Comparison of ENCODE assay signal across 16 mouse cellular contexts in the genomic region with DNA sequence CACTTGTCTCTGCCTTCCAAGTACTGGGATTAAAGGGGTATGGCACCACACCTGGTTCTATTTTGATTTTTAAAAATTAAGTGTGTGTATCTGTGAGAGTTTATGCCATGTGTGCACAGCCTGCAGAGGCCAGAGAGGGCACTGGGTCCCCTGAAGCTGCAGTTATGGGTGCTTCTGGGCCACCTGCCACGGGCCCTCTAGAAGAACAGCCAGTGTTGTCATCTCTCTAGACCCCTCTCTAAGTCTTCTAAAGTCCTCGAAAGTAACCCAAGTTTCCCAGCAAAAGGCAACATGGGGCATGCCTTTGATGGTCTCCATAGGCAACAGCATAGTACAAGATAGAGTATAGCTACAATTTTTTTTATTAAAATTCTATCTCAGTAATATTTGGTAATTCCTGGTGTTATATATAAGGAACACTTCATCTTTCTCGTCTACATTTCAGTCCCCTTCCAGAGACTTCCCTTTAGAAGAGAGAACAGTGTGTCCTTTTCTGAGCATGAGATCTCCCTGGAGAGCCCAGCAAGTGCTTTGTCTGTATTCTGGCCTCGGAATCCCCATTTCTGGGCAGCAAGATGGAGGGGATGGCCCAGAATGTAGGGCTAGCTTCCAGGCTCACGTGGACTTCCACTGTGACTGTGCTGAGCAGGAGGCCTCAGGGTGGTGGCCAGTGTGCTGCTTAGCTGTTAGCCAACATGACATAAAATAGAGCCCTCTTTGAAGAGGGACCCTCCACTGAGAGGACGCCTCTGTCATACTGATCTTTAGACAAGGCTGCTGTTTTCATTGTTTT. TPM values are rescaled to one million over a fixed set of nuclear protein-coding genes. Genes with fewer than 3 reads are reported as not detected.
DNase-seq lines count a peak whose midpoint lies in the region; TF ChIP-seq lines count a peak whose summit lies in the region.
"Had no signal": no experiment of that assay in that cellular context is flagged by ENCODE, and none has a peak within 500 bp of the region (broad histone marks: within the 10 kb centered on the region; RNA-seq: fewer than 3 reads in every experiment).

No protein-coding gene starts in this region.

- no peak overlapping the region for H3K4me3 ChIP-seq in heart, adult 2 months
- H3K4me3 ChIP-seq: forebrain, embryonic 13.5 days; limb, embryonic 10.5 days; neural tube, embryonic 13.5 days; stomach, embryonic 15.5 days had no signal

- no peak overlapping the region for H3K9ac ChIP-seq in heart, adult 2 months (ENCODE audit: low read depth, low read length)
- H3K9ac ChIP-seq: forebrain, embryonic 13.5 days; neural tube, embryonic 13.5 days; stomach, embryonic 15.5 days had no signal

- 0 out of 2 replicates have a peak, but pooled peaks have one; percentile 15 for TF ChIP-seq POLR2A in heart, adult 2 months (IDR thresholded peaks at IDR 0.05; ENCODE audit: insufficient read depth, low read depth, low read length)

- H3K4me1 ChIP-seq in heart, adult 2 months (ENCODE audit: control insufficient read depth, insufficient read depth, low read length), result peaks cover 5% of the 10 kb centered on the region

- peak in 1 of 2 experiments; percentile 62 for DNase-seq in heart, adult 2 months
- no peak for DNase-seq in heart, postnatal 10 days
- peak; percentile 28 for DNase-seq in right cerebral cortex, adult 18-20 months
- no peak for DNase-seq in right cerebral cortex, postnatal 25 days
- DNase-seq in gastrocnemius, postnatal 14 days, result peak; percentile 52
- peak; percentile 89 for DNase-seq in skeletal muscle tissue, adult 2 months (ENCODE audit: low read depth, low spot score)
- no peak for DNase-seq in ovary, adult 18-20 months (ENCODE audit: low spot score)
- DNase-seq: cerebellum, postnatal 14 days; lung, adult 2 months; spleen, adult 18-20 months; thymus, postnatal 25 days had no signal

- no peaks in the 10 kb centered on the region for H3K27me3 ChIP-seq in heart, adult 2 months (ENCODE audit: control insufficient read depth, insufficient read depth, low read length)
- H3K27me3 ChIP-seq: forebrain, embryonic 13.5 days; neural tube, embryonic 13.5 days; stomach, embryonic 15.5 days had no signal

- H3K36me3 ChIP-seq in heart, adult 2 months (ENCODE audit: control insufficient read depth, insufficient read depth, low read length), result no peaks in the 10 kb centered on the region
- H3K36me3 ChIP-seq: limb, embryonic 10.5 days; stomach, embryonic 15.5 days had no signal

- intact Hi-C loops in heart, adult 2 months (cut with DNase I), result no loop called here
- intact Hi-C loops in heart, postnatal 10 days (cut with DNase I), result no loop called here
- intact Hi-C loops in gastrocnemius, postnatal 14 days (cut with DNase I; ENCODE audit: low total_unique reads), result no loop called here

- no peaks in the 10 kb centered on the region for H3K79me2 ChIP-seq in heart, adult 2 months (replicated peaks; ENCODE audit: control insufficient read depth, insufficient read depth, low read length)

- no peak for TF ChIP-seq CTCF in heart, adult 2 months (IDR thresholded peaks at IDR 0.05)

- no peak for TF ChIP-seq EP300 in heart, adult 2 months (IDR thresholded peaks at IDR 0.05; ENCODE audit: insufficient read depth, low read depth, low read length)

- peak overlapping the region; percentile 15 for H3K27ac ChIP-seq in heart, adult 2 months
- H3K27ac ChIP-seq: forebrain, embryonic 13.5 days; limb, embryonic 10.5 days; macrophage; neural tube, embryonic 13.5 days; stomach, embryonic 15.5 days had no signal

- WGBS in heart, adult 2 months, result 70% methylated on average over 6 of the region's 6 CpGs

RNA-seq across cellular contexts. Expression of a gene that starts 5.0 kb away (rescaled TPM):
- total RNA-seq in heart, adult 2 months (2021), result 10 to 100 TPM; 12.8 to 16.5 TPM
- 25.5 and 32.8 TPM in 2 replicates for polyA plus RNA-seq in heart, adult 2 months (2012; rRNA removed)
- 10 to 100 TPM; 15.7 to 16.0 TPM for total RNA-seq in heart, postnatal 10 days (2021)
- 1 to 10 TPM; 4.7 to 8.6 TPM for total RNA-seq in gastrocnemius, postnatal 14 days (2021)

RNA-seq across cellular contexts. Expression of a gene that starts 5.1 kb away (rescaled TPM):
- 100 to 1,000 TPM; 155 to 181 TPM for total RNA-seq in heart, adult 2 months (2021)
- polyA plus RNA-seq in heart, adult 2 months (2012; rRNA removed), result 57.1 and 83.3 TPM in 2 replicates
- 100 to 1,000 TPM; 141 to 152 TPM for total RNA-seq in heart, postnatal 10 days (2021)
- 10 to 100 TPM; 40.8 to 46.7 TPM for total RNA-seq in gastrocnemius, postnatal 14 days (2021)

RNA-seq across cellular contexts. Expression of a gene that starts 23.6 kb away (rescaled TPM):
- 10 to 100 TPM; 60.1 to 68.0 TPM for total RNA-seq in heart, adult 2 months (2021)
- polyA plus RNA-seq in heart, adult 2 months (2012; rRNA removed), result 29.0 and 55.7 TPM in 2 replicates
- total RNA-seq in heart, postnatal 10 days (2021), result 10 to 100 TPM; 44.5 to 45.4 TPM
- total RNA-seq in gastrocnemius, postnatal 14 days (2021), result 10 to 100 TPM; 21.6 to 21.7 TPM

RNA-seq across cellular contexts. Expression of a gene that starts 49.0 kb away (rescaled TPM):
- 10 to 100 TPM in 1 of 2 experiments, 1 to 10 TPM in 1; 9.5 to 10.8 TPM for total RNA-seq in heart, adult 2 months (2021)
- polyA plus RNA-seq in heart, adult 2 months (2012; rRNA removed), result 12.6 and 16.1 TPM in 2 replicates
- total RNA-seq in heart, postnatal 10 days (2021), result 10 to 100 TPM; 11.5 to 13.1 TPM
- 10 to 100 TPM; 11.5 to 15.4 TPM for total RNA-seq in gastrocnemius, postnatal 14 days (2021)

Comparison
In these comparisons a context has a peak if more than half of its experiments do, and no peak if none do; other contexts are left out.
1. DNase-seq: peak in right cerebral cortex, adult 18-20 months (single experiment), gastrocnemius, postnatal 14 days (single experiment) and skeletal muscle tissue, adult 2 months (single experiment); none in heart, postnatal 10 days (0 of 2), right cerebral cortex, postnatal 25 days (single experiment) and ovary, adult 18-20 months (single experiment).